Comparison of ENCODE assay signal across 9 mouse cellular contexts in genomic region chr19:43487429-43487828, GRCm38 (mm10). TPM values are rescaled to one million over a fixed set of nuclear protein-coding genes. Genes with fewer than 3 reads are reported as not detected.
DNase-seq lines count a peak whose midpoint lies in the region; ATAC-seq and TF ChIP-seq lines count a peak whose summit lies in the region.
"Had no signal": no experiment of that assay in that cellular context is flagged by ENCODE, and none has a peak within 500 bp of the region (broad histone marks: within the 10 kb centered on the region; RNA-seq: fewer than 3 reads in every experiment).

No protein-coding gene starts in this region.

- H3K27me3 ChIP-seq in liver, embryonic 14.5 days (ENCODE audit: control insufficient read depth, insufficient read depth, low read length): no peaks in the 10 kb centered on the region

- peak; percentile 50; the same call in 1 of the 2 replicates for TF ChIP-seq CTCF in liver, embryonic 14.5 days (IDR thresholded peaks at IDR 0.05; ENCODE audit: low read depth)

- H3K27ac ChIP-seq in liver, embryonic 14.5 days: no peak overlapping the region
- H3K27ac ChIP-seq: heart, embryonic 15.5 days had no signal

- no peak overlapping the region for H3K4me2 ChIP-seq in liver, embryonic 14.5 days (ENCODE audit: low read depth)
- H3K4me2 ChIP-seq: heart, embryonic 15.5 days had no signal

- ATAC-seq in liver, embryonic 14.5 days (ENCODE audit: insufficient read depth): no peak
- ATAC-seq in megakaryocyte progenitor cell, adult 5-6 weeks (replicated peaks; ENCODE audit: poor library complexity): peak; percentile 50
- no peak for ATAC-seq in granulocyte monocyte progenitor cell, adult 5-6 weeks (replicated peaks; ENCODE audit: poor library complexity, severe bottlenecking)
- no peak for ATAC-seq in inflammation-experienced regulatory T-cells, adult 6 months

- no peak overlapping the region for H3K9ac ChIP-seq in liver, embryonic 14.5 days (replicated peaks)
- H3K9ac ChIP-seq: heart, embryonic 15.5 days had no signal

- no peaks in the 10 kb centered on the region for H3K36me3 ChIP-seq in liver, embryonic 14.5 days (replicated peaks; ENCODE audit: control insufficient read depth, insufficient read depth, low read depth)
- H3K36me3 ChIP-seq: heart, embryonic 15.5 days had no signal

- no peak overlapping the region for H3K4me3 ChIP-seq in liver, embryonic 14.5 days (ENCODE audit: insufficient read depth in 1 of 2, low read depth in 2 of 2, low read length in 2 of 2)
- H3K4me3 ChIP-seq: heart, embryonic 15.5 days had no signal

- H3K9me3 ChIP-seq in liver, embryonic 14.5 days (ENCODE audit: control insufficient read depth, low read length): no peaks in the 10 kb centered on the region
- H3K9me3 ChIP-seq: heart, embryonic 15.5 days had no signal

- intact Hi-C loops in gastrocnemius, postnatal 36 days (cut with DNase I): no loop called here

- WGBS in liver, embryonic 14.5 days (ENCODE audit: insufficient replicate concordance): 25% methylated on average over 3 of the region's 3 CpGs

- TF ChIP-seq EP300 in liver, embryonic 14.5 days (IDR thresholded peaks at IDR 0.05; ENCODE audit: low read depth): no peak

- no peaks in the 10 kb centered on the region for H3K4me1 ChIP-seq in liver, embryonic 14.5 days (replicated peaks; ENCODE audit: control insufficient read depth in 2 of 2, insufficient read depth in 2 of 2, low read length in 1 of 2)
- H3K4me1 ChIP-seq: heart, embryonic 15.5 days had no signal

- DNase-seq in gastrocnemius, adult 18-20 months (ENCODE audit: low spot score): peak; percentile 51
- no peak for DNase-seq in gastrocnemius, postnatal 36 days
- DNase-seq in liver, embryonic 14.5 days (ENCODE audit: low read depth in 3 of 3, low spot score in 3 of 3): no peak
- no peak for DNase-seq in liver
- DNase-seq in cerebellum, postnatal 14 days: peak; percentile 78 to 79

RNA-seq across cellular contexts. Expression of gene Got1, which starts 37.0 kb away (rescaled TPM):
- total RNA-seq in gastrocnemius, adult 18-20 months (2021): 100 to 1,000 TPM; 394 to 432 TPM
- total RNA-seq in gastrocnemius, postnatal 36 days (2021): 100 to 1,000 TPM; 336 to 420 TPM
- 9.0 and 10.8 TPM in 2 replicates for polyA plus RNA-seq in liver, embryonic 14.5 days (2012; rRNA removed)
- polyA plus RNA-seq in liver, embryonic 14.5 days (2014; fragmentation: Nextera tagmentation; extraction: Ambion mirVana): 11.6 and 11.7 TPM in 2 replicates
- total RNA-seq in megakaryocyte progenitor cell, adult 5-6 weeks (2015): 21.0 and 21.3 TPM in 2 replicates
- total RNA-seq in megakaryocyte progenitor cell, adult 5-6 weeks (2017): 17.9 and 19.8 TPM in 2 replicates
- total RNA-seq in granulocyte monocyte progenitor cell, adult 5-6 weeks (2014; fragmentation: Nextera tagmentation): 22.6 and 36.8 TPM in 2 replicates
- 17.3 and 21.5 TPM in 2 replicates for total RNA-seq in granulocyte monocyte progenitor cell, adult 5-6 weeks (2017)
- polyA plus RNA-seq in inflammation-experienced regulatory T-cells, adult 6 months (2017; shearing (Covaris generic)): 10 to 100 TPM; 33.0 to 47.8 (median 40.0) TPM

RNA-seq across cellular contexts. Expression of gene Cnnm1, which starts 47.2 kb away (rescaled TPM):
- total RNA-seq in gastrocnemius, adult 18-20 months (2021): under 1 TPM in 1 of 2 experiments, not detected in 1; 0.12 TPM
- not detected for total RNA-seq in gastrocnemius, postnatal 36 days (2021)
- polyA plus RNA-seq in liver, embryonic 14.5 days (2012; rRNA removed): 0.08 and 0.10 TPM in 2 replicates
- polyA plus RNA-seq in liver, embryonic 14.5 days (2014; fragmentation: Nextera tagmentation; extraction: Ambion mirVana): 0.08 and 0.17 TPM in 2 replicates
- total RNA-seq in megakaryocyte progenitor cell, adult 5-6 weeks (2015): 0.02 and 0.12 TPM in 2 replicates
- 0.14 and 0.17 TPM in 2 replicates for total RNA-seq in megakaryocyte progenitor cell, adult 5-6 weeks (2017)
- total RNA-seq in granulocyte monocyte progenitor cell, adult 5-6 weeks (2014; fragmentation: Nextera tagmentation): not detected in 2 replicates
- not detected in 2 replicates for total RNA-seq in granulocyte monocyte progenitor cell, adult 5-6 weeks (2017)
- not detected for polyA plus RNA-seq in inflammation-experienced regulatory T-cells, adult 6 months (2017; shearing (Covaris generic))

Comparison
In these comparisons a context has a peak if more than half of its experiments do, and no peak if none do; other contexts are left out.
1. DNase-seq: peak in gastrocnemius, adult 18-20 months (single experiment) and cerebellum, postnatal 14 days (2 of 2); none in gastrocnemius, postnatal 36 days (0 of 2), liver, embryonic 14.5 days (0 of 3) and liver (single experiment).
2. RNA of gene Got1, which starts 37.0 kb away (total RNA-seq): 394 to 432 TPM in gastrocnemius, adult 18-20 months and 336 to 420 TPM in gastrocnemius, postnatal 36 days; 17.3 to 36.8 TPM in granulocyte monocyte progenitor cell, adult 5-6 weeks and 17.9 to 21.3 TPM in megakaryocyte progenitor cell, adult 5-6 weeks; every median in the first group is over 4 times any median in the second.